Mouse (Mus musculus): ENCODE data around the gene Snx18.

The Snx18 gene

DNA sequence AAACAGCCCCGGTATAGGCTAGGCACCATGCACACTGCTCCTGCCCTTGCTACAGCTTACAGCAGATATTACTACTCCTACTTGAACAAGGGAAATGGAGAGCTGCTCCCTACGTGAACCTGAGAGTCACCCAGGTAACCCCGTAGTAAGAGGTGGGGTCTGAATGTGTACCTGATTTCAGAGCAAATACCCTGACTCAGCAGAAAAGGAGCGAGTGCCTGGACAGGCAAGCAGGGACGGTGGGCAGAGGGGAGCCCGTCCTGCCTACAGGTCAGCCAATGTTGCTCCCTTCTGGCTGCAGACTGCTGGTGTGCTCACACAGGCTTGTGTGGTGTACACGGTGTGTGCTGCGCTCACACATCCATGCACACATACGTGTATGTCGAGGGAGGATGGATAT, 20.7 kb downstream of the Snx18 start:
- no peak for DNase-seq (ENCODE audit: low read depth)

DNA sequence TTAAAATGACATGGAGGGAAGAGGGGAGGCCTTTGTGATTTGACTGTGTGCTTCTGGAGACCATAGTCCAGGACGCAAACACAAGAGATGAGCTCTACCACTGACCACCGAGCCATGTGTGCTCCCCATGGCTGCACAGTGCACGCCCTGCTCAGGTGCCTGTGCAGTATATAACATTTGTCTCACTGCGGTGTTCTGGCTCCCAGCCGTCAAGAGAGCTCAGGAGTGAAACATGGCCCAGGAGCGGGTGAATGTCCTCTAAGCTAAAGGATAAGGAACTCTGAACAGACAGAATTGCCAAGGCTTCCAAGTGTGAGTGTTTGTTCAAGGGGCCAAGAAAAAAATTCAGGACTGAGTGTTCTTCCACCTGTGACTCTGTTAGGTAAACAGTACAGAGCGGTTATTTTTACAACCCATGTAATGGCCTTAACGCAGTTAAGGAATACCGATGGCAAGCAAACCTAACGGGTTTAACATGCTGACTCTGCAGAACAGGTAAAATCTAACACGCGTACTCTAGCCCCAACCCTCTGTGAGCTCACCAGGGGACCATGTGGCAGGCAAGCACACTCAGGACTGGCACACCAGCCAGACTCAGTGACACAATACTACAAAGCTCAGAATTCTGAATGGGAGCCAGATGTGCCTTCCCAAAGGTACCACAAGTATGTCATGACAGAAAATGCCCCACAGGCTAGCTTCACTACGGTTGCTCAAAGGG, 21.4 kb downstream of the Snx18 start:
- DNase-seq (ENCODE audit: low read depth) = no peak

DNA sequence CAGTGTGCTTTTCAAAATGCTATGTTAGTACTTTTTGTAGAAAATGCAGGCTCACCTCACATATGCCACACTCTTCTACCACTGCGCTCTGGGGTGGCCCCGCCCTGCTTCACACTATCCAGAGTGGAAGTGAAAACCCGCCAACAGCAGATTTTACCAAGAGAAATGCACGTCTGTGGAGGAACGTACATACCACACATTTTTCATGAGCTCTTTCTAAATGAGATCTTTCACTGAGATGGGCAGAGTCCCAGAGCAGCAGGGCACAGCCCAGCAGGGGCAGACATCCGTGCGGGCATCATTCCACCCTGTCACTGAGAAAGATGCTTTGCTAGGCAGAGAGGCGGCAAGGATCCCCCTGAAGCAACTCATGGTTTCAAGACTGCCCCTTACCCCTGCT, 22.4 kb downstream of the Snx18 start:
- DNase-seq (ENCODE audit: low read depth) = no peak

DNA sequence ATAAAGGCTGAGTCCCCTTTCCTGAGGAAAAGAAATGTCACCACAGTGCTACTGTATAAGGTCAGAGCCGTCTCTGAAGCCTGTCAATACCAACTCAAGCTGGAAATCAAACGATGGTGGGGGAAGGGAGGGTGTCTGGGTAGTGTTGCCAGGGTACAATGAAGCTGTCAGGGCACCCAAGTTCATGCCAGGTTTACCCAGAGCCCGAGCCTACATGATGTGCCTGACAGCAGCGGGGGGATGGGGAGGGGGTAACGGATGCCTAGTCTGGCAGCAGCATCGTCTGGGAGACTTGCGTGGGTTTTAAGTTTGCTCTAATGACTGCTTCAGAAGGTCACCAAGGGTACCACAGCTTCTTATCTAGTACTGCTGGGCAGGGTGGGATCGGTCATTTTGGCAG, 23.1 kb downstream of the Snx18 start:
- no peak for DNase-seq (ENCODE audit: low read depth)

DNA sequence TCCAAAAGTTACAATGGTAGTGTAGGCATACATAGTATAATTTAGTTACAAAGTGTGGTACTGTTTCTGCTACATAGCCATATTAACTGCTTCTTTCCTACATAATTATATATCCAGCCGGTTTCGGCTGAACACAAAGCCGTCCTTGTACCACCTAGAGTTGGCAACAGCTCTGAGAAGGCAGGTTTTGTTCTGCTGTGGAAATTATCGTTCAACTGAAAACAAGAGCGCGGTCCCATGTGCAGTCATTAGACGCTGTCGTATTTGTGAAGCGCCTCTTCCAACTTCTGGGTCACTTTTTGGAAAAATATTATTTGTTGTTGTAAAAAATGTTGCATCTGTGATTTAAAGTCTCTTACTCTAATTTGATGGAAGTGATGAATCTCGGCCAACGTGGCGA, 24.0 kb downstream of the Snx18 start:
- DNase-seq (ENCODE audit: low read depth) = no peak

DNA sequence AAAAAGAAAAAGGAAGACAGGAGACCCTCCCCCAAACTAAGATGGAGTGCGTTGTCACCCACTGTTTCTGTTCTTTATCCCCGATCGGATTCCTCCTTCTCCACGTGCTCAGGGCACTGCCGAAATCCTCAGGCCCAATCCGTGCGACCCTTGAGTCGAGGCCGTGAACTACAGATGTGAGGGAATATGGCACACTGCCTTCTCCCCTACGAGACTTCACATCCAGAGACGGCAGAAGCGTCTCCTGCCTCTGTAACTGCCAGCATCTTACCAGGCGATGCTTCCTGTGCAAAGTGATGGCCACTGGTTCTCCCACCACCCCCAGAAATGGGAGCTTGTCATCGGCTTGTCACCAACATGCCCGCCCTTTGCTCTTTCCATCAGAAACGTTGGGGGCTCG, 24.7 kb downstream of the Snx18 start:
- no peak for DNase-seq (ENCODE audit: low read depth)

DNA sequence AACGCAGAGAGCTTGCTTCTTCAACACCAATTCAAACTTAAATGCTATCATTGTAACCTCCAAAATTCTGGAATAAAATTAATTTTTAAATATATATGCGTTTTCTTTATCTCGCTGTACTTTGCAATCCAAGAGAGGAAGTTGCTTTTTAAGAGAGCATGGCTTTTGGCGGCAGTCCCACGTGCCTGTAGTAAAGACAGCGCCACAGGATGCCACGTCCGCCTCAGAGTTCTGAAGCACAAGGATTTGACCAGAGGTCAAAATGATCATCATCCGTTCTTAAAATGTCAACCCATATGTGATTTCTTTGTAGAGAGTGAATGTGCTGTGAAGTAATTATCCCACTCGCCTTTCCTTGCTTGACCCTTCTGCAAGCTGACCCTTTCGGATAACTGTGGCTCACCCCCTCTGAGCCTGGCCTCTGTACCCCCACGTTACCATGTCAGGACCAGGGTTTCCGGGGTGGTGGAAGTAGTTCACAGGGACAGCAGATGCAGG, 25.6 kb downstream of the Snx18 start:
- DNase-seq (ENCODE audit: low read depth) = no peak

DNA sequence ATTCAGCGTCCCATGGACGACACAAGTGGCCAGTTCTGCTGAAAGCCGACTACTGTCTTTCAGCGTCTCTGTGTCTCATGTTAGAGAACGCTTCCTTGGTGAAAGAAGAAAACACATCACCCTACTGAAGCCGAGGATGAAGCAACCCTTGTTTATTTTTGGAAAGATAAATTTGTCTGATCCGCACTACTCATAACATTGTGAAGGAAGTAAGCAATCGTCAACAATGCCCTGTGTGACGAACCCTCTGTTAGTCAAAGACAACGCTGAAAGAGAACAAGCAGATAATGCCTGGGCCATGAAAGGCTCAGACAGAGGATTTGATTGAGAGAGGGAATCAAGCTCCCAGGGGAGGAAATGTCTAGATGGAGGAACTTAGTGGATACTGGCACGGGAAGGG, 27.0 kb downstream of the Snx18 start:
- no peak for DNase-seq (ENCODE audit: low read depth)

DNA sequence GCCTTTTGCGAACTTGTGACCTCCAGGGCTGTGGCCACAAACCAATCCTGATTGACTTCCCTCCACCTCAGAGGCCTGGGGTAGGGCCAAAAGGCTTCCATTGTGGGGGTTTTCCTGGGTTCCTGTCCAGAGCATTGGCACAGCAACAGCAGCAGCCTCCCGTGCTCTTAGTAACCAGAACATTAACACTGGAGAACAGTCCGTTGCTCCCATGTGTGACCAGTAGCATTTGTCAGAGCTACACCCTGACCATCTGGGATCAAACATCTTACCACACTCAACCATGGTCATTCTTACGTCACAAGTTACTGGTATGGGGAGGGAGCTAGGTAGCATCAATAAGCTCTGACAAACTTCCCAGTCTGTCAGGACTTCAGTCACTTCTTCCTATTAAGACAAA, 28.1 kb downstream of the Snx18 start:
- no peak for DNase-seq (ENCODE audit: low read depth)

DNA sequence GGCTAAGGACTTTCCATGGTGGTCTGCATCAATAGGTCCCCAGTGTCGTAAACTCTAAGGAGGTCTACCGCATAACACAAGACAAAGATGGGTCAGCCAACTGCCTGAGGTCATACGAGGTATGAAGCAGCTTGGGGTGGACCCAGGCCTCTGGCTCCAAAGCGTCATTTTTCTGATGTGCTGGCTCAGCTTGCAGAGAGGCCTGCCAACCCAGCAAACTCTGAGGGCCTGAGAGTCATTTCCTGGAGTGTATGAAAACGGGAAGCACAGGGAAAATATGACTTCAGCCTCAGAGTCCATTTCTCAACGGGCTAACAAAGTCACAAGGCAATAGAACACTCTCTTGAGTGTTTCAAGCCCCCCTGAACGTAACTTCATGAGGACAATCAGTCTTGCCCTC, 28.9 kb downstream of the Snx18 start:
- DNase-seq (ENCODE audit: low read depth) = peak; percentile 31

DNA sequence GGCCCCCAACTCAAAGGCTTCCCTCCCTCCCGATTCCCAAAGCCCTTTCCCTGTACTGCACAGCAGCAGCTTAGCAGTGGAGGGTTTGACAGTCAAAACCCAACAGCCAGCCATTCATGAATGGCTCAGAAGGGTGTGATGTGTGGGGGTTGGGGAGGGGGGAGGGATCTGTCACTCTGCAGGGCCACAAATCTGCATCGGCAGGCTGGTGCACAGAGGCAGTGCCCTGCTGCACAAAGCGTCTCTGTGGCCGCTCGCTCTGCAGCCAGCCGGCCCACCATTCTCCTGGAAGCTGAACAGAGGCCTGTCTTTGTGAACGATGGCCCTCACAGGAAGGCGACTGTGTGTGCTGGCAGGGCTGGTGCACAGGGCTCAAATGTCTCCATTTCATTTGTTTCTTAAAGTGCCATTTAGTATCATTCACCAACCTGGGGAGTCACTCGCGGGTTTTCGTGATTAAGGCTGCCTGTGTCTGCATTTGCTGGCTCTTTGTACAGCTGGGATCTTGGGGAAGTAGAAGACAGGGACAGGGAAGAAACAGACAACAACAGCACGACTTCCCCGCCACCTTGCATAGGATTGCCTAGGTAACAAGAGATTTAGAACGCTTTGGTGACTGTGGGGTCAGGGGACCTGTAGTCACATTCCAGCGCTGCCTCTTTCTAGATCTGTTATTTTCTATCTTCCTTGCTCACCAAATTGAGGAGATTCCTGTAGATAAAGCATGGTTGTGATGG, 31.0 kb downstream of the Snx18 start:
- no peak for DNase-seq (ENCODE audit: low read depth)

DNA sequence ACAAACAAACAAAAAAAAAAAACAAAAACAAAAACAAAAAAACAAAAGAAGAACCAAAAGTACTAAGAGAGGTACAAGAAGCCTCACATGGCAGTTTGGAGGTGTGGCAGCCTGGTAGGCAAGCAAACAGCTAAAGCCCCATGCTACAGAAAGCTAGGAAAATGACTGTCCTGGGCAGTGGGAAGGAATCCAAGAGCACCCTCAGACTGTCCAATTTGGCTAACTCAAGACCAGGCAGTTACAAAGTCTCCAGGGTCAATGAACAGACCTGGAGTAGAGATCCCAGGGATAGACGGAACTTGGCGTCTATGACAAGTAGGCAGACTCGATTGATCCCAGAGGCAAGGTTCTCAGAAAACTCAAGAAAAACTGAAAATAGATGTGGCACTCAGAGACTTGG, 32.8 kb downstream of the Snx18 start:
- DNase-seq (ENCODE audit: low read depth) = no peak

DNA sequence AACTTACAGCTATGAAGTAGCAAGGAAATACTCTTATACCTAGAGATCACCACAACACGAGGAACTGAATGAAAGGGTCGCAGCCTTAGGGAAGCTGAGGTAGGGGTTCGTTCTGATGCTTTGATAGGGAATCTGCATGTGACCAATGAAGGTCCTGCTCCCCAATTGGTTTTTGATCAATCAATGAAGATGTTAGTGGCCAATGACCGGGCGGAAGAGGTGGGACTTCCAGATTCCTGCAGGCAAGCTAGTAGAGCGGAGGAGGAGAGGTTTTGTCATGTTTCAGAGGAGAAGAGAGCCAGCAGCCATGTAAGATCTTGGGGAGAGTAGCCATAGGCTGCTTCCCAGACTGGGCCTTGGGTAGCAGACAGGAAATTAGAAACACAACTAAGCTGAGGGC, 33.9 kb downstream of the Snx18 start:
- DNase-seq (ENCODE audit: low read depth) = no peak

DNA sequence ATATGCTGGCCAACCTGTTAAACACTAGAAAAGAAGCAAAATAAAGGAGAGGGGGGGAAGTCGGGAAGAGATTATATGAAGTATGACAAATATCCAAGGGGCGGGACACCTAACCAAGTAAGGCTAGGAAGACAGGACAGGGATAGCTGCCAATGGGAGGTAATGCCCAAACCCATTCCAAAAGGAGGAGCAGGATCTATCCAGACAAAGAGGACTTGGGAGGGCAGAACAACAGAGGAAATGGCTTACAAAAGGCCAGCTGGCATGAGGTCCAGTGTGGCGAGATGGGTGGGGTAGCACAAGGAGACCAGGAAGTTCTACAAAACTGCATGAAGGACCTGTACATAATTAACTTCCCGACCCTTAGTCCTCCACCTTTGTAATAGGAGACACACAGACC, 34.8 kb downstream of the Snx18 start:
- DNase-seq (ENCODE audit: low read depth) = no peak

DNA sequence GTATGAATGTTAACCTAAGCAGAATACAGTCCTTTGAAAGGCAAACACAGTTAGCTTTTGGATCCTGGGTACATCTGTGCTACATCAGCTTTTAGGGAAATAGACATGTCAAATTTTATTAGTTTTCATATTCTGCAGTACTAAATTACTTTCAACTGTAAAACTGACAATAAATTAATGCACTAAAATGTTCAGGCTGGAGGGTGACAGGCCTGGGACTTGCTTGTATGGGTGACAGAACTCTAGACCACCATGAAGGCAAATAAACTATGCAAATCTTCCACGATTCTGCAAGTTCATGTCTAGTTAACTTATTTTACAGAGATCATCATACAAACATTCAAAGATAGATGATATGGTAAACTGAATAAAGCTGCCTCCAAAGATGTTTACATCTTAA, 36.3 kb downstream of the Snx18 start:
- DNase-seq (ENCODE audit: low read depth) = no peak

DNA sequence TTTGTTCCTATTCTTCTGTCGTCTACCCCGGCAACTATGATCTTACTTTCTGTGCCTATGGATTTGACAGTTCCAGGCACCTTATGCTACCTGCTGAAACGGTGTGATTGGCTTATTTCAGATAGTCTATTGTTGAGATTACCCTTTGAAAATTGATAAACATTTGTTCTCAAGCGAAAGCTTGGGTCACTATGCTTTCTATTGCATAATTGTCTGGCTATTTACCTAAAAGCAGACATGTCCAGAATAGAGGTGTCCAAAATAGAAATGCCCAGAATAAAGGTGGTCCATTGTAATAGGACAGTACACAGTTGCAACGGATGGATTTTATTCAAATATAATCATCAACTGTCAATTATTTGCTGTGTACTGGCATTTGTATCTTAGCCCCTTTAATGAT, 36.9 kb downstream of the Snx18 start:
- DNase-seq (ENCODE audit: low read depth) = no peak

DNA sequence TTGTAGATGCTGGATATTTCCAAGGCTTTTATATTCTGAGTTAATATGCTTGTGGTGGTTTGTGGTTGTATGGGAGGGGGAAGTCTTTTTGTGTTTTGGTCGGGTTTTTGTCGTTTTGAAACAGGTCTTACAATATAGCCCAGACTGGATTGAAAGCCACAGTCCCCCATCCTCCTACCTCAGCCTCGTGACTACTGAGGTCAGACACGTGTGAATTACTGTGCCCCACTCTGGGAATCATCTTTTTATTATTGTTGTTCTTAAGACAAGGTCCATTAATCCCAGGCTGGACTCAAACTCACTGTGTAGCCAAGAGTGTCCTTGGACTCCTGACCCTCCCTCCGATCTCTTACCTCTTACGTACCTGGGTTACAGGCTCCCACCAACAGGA, 38.0 kb downstream of the Snx18 start:
- no peak for DNase-seq (ENCODE audit: low read depth)

DNA sequence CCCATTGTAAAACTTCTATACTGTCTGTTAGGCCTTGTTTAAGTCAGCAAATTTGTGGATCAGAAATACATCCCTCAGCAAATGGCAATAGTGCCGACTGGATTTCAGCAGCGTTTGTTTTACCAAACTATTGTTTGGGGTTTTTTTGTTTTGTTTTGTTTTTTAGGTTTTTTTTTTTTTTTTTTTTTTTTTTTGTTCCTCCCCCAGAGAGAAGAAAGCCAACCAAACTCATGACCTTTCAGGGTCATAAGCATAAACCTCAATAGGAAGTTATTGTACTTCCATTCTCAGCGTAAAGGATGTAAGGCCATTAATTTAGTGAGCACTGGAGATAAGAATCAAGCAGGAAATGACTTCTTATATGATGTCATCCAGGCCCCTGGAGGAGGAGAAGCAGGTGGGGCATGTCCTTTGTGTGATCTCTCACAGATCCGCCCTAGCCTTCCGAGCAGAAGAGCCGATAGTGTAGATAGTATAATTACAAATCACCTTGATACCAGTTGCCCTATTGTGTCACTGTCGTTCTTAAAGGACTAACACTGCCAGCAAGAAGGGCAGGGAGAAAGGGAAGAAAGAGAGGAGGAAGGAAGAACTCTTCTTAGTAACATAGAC, 38.5 kb downstream of the Snx18 start:
- no peak for DNase-seq (ENCODE audit: low read depth)

DNA sequence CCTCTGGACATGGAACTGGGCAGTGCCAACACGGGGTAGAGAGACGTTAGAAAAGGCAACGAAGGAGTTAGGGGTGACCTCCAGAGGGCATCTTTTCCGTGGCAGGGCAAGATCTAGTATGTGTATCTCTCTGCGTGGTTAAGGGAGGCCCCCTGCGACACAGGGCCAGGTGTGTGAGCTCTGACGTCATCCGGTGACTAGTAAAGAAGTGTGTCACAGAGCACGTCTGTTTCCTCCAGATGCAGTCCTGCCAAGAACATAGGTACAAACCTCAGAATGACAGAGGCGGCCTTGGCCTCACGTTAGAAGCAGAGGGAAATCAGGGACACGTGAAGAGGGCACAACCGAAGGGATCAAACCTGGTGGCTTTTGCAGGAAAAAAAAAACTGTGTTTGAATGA, 44.1 kb downstream of the Snx18 start:
- DNase-seq (ENCODE audit: low read depth) = no peak

DNA sequence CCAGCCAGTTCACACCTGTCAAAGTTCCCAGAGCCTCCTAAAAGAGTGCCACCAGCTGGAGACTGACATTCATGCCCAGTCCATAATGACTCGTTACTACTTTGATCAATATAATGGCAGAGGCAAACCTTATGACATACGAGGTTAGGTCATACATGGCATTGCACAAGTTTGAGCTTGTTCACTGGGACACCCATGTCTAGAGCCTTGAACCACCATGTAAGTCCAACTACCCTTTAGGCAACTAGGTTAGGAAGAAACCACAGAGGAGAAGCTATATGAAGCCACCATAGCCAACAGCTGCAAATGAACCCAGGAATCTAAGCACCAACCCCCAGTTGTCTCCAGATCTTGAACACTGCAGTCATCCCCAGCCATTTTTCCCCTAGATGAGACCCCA, 45.0 kb downstream of the Snx18 start:
- no peak for DNase-seq (ENCODE audit: low read depth)

DNA sequence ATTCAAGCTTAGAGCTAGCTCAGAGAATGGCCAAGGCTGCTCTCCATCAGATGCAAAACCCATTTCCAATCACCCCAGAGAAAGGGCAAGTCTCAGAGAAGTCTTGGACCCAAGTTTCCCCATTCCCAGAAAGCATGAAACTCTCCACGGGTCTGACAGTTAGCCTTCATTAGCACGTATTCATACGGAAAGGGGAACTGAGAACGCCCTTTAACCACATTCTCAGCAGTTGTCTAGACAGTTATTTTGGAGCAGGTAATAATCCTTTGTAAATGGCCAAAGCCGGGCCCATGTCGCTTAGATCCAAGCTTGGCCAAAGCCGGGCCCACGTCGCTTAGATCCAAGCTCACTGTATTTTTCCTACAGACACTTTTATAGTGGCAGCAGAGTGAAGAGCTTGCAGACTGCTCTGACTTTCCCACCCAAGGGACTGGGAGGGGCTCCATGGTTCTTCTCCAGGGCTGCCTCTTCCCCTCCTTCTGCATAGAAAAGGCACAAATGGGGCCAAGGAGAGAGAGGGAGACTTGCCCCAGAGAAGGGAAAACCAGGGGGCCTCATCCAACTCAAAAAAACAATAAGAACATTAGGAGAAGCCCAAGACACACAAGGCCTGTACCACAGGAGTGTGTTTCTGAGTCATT, 46.2 kb downstream of the Snx18 start:
- DNase-seq (ENCODE audit: low read depth) = no peak

DNA sequence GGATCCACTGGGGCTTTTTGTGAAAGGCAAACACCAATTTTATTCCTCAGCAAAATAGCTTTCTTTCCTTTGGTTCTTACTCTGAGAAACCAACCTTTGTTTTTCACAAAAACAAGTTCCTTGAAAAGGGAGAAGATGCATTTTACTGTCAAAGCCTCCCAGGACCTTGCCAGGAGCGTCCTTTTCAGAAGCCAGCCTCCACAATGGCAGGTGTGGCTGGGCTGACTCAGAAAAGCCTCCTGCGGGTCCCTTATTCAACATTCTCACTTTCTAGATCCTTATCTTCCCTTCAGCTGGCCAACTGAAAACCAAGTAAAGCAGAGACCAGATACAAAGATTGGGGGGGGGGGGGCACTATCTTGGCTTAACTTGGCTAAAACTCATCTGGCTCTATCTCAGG, 48.8 kb downstream of the Snx18 start:
- DNase-seq (ENCODE audit: low read depth) = no peak

DNA sequence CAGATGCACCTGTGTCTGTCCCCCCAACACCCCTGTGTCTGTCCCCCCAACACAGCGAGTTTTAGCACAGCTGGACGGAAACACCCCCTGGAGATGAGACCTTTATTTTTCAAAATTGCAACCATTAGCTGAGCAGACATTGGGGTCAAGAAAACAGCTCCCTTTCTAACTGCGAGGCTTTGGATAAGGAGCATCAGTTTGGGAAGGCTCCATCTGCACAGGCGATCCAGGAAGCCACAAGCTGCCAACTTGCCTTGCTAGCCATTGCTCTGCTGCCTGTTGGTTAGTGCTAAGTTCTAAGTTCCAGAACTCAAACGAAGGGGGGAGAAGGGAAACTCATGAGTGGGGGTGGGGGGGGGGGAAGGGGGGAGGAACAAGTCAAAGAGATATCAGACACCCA, 51.4 kb downstream of the Snx18 start:
- no peak for DNase-seq (ENCODE audit: low read depth)
